Mouse (Mus musculus): Measurements from ENCODE around the gene Tmem120a.

DNA sequence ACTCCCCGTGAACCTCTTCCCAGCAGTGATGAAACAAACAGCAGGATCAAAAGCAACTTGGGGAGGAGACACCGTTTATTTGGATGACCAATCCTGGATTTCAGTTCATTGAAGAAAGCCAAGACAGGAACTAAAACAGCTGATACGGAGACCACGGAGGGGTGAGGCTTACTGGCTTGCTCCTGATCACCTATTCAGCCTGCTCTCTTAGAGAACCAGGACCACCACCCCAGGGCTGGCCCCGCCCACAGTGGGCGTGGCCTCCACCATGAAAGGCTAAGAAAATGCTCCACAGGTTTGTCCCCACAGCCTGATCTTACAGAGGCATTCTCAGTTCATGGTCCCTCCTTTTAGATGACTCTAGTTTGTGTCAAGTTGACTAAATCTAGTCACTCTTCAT lies 6.0 kb downstream of the Tmem120a start:
- no peak for TF ChIP-seq ZC3H11A (IDR thresholded peaks at IDR 0.05; ENCODE audit: borderline replicate concordance, low read depth, low read length)
- no peak for TF ChIP-seq ZNF384 (IDR thresholded peaks at IDR 0.05; ENCODE audit: low read depth, low read length)
- TF ChIP-seq HCFC1 (IDR thresholded peaks at IDR 0.05; ENCODE audit: borderline replicate concordance, insufficient read depth, low read length): no peak
- no peak for TF ChIP-seq MAFK (IDR thresholded peaks at IDR 0.05; ENCODE audit: insufficient read depth, low read depth, low read length)

All from ES-E14 (cell line).